Mouse (Mus musculus) ES-CJ7 (cell line): Measurements from ENCODE around the gene Zswim9.

Source experiments
- DNase-seq: peaks from one replicate; pipeline ENCODE4 v3.0.0; 2011; ENCODE audit warnings: low read depth, low spot score

Zswim9 gene

GRCm38 (mm10) chr7:13268749-13269260 is 9.7 kb downstream of the Zswim9 start:
- no peak for DNase-seq

GRCm38 (mm10) chr7:13264396-13264795 is 14.1 kb downstream of the Zswim9 start:
- no peak for DNase-seq

- no peak for DNase-seq
Measured at GRCm38 (mm10) chr7:13263851-13264250, 14.7 kb downstream of the Zswim9 start.

- DNase-seq = peak; percentile 24
Measured at GRCm38 (mm10) chr7:13260746-13261700, 17.5 kb downstream of the Zswim9 start.

GRCm38 (mm10) chr7:13212720-13213119 is 65.8 kb downstream of the Zswim9 start, which contains the start of gene Vmn1r89:
Gene Vmn1r89 (plus strand): TSS chr7:13213020.
- DNase-seq = no peak
